Mouse (Mus musculus) heart, embryonic 11.5 days (tissue): ENCODE results near the gene Cst3. TPM values are rescaled to one million over a fixed set of nuclear protein-coding genes. Genes with fewer than 3 reads are reported as not detected.

ENCODE experiments used
- ATAC-seq: fragments of 200-750 bp; cut with Nextera tagmentation; replicated peaks from 2 replicates; pipeline ENCODE4 v1.8.0; 2017; ENCODE audit warnings: moderate library complexity; ENCODE audit not compliant: insufficient number of reproducible peaks, low FRiP score, low TSS enrichment
- H3K27ac ChIP-seq: fragments of 300-500 bp; sonication (generic); 2 replicates; pipeline ENCODE4 v1.5.1; 2014; ENCODE audit warnings: mild to moderate bottlenecking, low read depth, low read length
- H3K27me3 ChIP-seq: fragments of 300-500 bp; sonication (generic); 2 replicates; pipeline ENCODE4 v1.6.1; 2014; ENCODE audit warnings: mild to moderate bottlenecking, low read length, mixed read lengths; ENCODE audit not compliant: control insufficient read depth, insufficient read depth
- H3K36me3 ChIP-seq: fragments of 300-500 bp; sonication (generic); 2 replicates; pipeline ENCODE4 v1.6.1; 2014; ENCODE audit warnings: mild to moderate bottlenecking, low read length, moderate library complexity, mixed read lengths; ENCODE audit not compliant: control insufficient read depth, insufficient read depth
- H3K4me1 ChIP-seq: fragments of 300-500 bp; sonication (generic); 2 replicates; pipeline ENCODE4 v1.6.1; 2014; ENCODE audit warnings: low read length; ENCODE audit not compliant: control insufficient read depth, insufficient read depth
- H3K4me2 ChIP-seq: fragments of 300-500 bp; sonication (generic); 2 replicates; pipeline ENCODE4 v1.6.1; 2014; ENCODE audit warnings: mild to moderate bottlenecking, moderate library complexity
- H3K4me3 ChIP-seq: fragments of 300-500 bp; sonication (generic); 2 replicates; pipeline ENCODE4 v1.5.1; 2014; ENCODE audit warnings: low read depth, low read length
- H3K9ac ChIP-seq: fragments of 300-500 bp; sonication (generic); 2 replicates; pipeline ENCODE4 v1.6.1; 2014; ENCODE audit warnings: mild to moderate bottlenecking, low read depth, low read length, moderate library complexity
- H3K9me3 ChIP-seq: fragments of 300-500 bp; sonication (generic); replicated peaks from 2 replicates; pipeline ENCODE4 v1.6.1; 2016; ENCODE audit warnings: low read length; ENCODE audit not compliant: control insufficient read depth
- WGBS: fragments of 180-500 bp; shearing (Covaris S2); extraction: QIAGEN DNeasy Blood & Tissue Kit; methylation state at CpG from one replicate; pipeline ENCODE4 v1.1.7; 2014; ENCODE audit not compliant: insufficient replicate concordance; 5-methylcytosine and 5-hydroxymethylcytosine counted together
- polyA plus RNA-seq: library from polyadenylated mRNA; unstranded; fragments of >200 nt; fragmentation: Nextera tagmentation; extraction: Ambion mirVana; gene quantifications from 2 replicates; pipeline ENCODE4 v1.2.1, GENCODE M21; 2014

Cst3 gene
- polyA plus RNA-seq, 1 experiment from 2014 or later: 812 TPM

DNA sequence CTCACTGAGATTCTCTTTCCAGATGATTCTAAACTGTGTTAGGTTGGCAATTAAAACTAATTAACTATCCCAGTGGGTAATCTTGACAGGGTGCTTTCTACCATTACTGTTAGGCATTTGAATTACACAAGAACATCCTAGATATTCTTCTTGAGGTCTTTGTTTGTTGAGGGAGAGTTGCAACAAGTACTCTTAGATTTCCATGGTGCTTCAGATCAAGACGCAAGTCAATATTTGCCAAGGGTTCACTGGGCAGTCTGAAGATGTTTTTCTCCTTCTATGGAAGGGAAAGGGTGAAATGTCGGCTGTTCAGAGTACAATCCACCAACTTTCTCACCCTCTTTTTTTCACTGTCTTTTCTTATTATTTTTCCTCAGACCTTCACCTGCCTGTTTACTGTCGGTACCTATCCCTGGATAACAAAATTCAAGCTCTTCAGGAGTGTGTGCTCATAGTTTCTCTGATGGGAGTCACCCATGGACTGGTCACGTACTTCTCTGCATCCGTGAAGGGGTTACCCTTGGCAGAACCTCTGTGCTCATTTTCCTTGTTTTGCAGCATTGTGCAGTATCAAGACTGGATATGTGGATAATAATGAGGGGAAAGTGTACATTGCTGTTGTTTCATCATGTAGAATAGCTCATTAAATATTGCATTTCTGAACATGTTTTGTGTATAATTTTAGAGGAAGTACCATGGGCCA lies 37.3 kb downstream of the Cst3 start:
- H3K36me3 ChIP-seq: no peaks in the 10 kb centered on the region
- H3K27me3 ChIP-seq: no peaks in the 10 kb centered on the region
- H3K4me2 ChIP-seq: no peak overlapping the region
- 78% methylated on average over 5 of the region's 5 CpGs for WGBS
- no peaks in the 10 kb centered on the region for H3K9me3 ChIP-seq
- no peaks in the 10 kb centered on the region for H3K4me1 ChIP-seq
- ATAC-seq: no peak
- no peak overlapping the region for H3K9ac ChIP-seq
- H3K4me3 ChIP-seq: no peak overlapping the region
- H3K27ac ChIP-seq: no peak overlapping the region

- no peak for ATAC-seq
- Histone ChIP-seq H3K27me3 (no peaks in the 10 kb centered on the region), H3K36me3 (no peaks in the 10 kb centered on the region), H3K4me2 (no peak within 1 kb of the TSS), H3K4me3 (no peak within 1 kb of the TSS), H3K9ac (no peak within 1 kb of the TSS), H3K9me3 (no peaks in the 10 kb centered on the region), H3K4me1 (no peaks in the 10 kb centered on the region), H3K27ac (no peak within 1 kb of the TSS)
- WGBS: 58% methylated on average over 4 of the region's 4 CpGs
These were observed 40.6 kb downstream of the Cst3 start, which contains the start of gene Cst9 for GRCm38 (mm10) chr2:148834912-148835311. Gene Cst9 (plus strand): TSS chr2:148835147.

- Histone ChIP-seq H3K36me3 (no peaks in the 10 kb centered on the region), H3K4me1 (no peaks in the 10 kb centered on the region), H3K27me3 (no peaks in the 10 kb centered on the region), H3K4me3 (no peak overlapping the region), H3K9ac (no peak overlapping the region), H3K27ac (no peak overlapping the region), H3K9me3 (no peaks in the 10 kb centered on the region), H3K4me2 (no peak overlapping the region)
- ATAC-seq: no peak
- 47% methylated on average over 1 of the region's 1 CpGs for WGBS
These were observed 49.5 kb downstream of the Cst3 start for GRCm38 (mm10) chr2:148825986-148826385.

Other genes starting within 250 kb of the Cst3 start
- gene Nxt1, start 203.1 kb downstream of the Cst3 start, polyA plus RNA-seq: 71.3 and 71.6 TPM in 2 replicates
- gene Gzf1, start 194.7 kb downstream of the Cst3 start, polyA plus RNA-seq: 14.7 and 16.2 TPM in 2 replicates
- gene Napb, start 143.2 kb downstream of the Cst3 start, polyA plus RNA-seq: 2.2 and 2.4 TPM in 2 replicates
- gene Cstl1, start 125.3 kb downstream of the Cst3 start, polyA plus RNA-seq: not detected in 2 replicates
- gene Cst11, start 104.2 kb downstream of the Cst3 start, polyA plus RNA-seq: not detected in 2 replicates
- gene 8030411F24Rik, start 93.7 kb downstream of the Cst3 start, polyA plus RNA-seq: not detected in 2 replicates
- not detected in 2 replicates for gene Cst12, start 86.3 kb downstream of the Cst3 start, polyA plus RNA-seq
- gene Cst8, start 76.9 kb downstream of the Cst3 start, polyA plus RNA-seq: not detected in 2 replicates
- not detected in 2 replicates for gene Cst13, start 55.6 kb downstream of the Cst3 start, polyA plus RNA-seq
- gene Cst9, start 40.5 kb downstream of the Cst3 start, polyA plus RNA-seq: 1.9 and 2.3 TPM in 2 replicates
- not detected in 2 replicates for gene 9230104L09Rik, start 10.7 kb downstream of the Cst3 start, polyA plus RNA-seq
- gene Gm1330, start 127.6 kb upstream of the Cst3 start, polyA plus RNA-seq: not detected in 2 replicates
- not detected in 2 replicates for gene Gm10750, start 141.5 kb upstream of the Cst3 start, polyA plus RNA-seq